Mouse (Mus musculus) skeletal muscle tissue, postnatal 0 days (tissue): ENCODE results near the gene Cep41. TPM values are rescaled to one million over a fixed set of nuclear protein-coding genes. Genes with fewer than 3 reads are reported as not detected.
A peak's percentile ranks its signal among the peaks of the same experiment; 100 is the strongest.

ENCODE experiments used
- microRNA counts: library from miRNA; unstranded; fragments of <30 nt; microRNA quantifications from one replicate; lab custom pipeline; 2015
- microRNA-seq, 2 experiments: library from miRNA; unstranded; fragments of <30 nt; microRNA quantifications; one replicate each; pipeline ENCODE4; 2016
- polyA plus RNA-seq: library from polyadenylated mRNA; unstranded; fragments of >200 nt; fragmentation: Nextera tagmentation; extraction: Ambion mirVana; gene quantifications from 2 replicates; pipeline ENCODE4 v1.2.1, GENCODE M21; 2015

The Cep41 gene
- 37.5 and 42.3 TPM in 2 replicates for polyA plus RNA-seq

DNA sequence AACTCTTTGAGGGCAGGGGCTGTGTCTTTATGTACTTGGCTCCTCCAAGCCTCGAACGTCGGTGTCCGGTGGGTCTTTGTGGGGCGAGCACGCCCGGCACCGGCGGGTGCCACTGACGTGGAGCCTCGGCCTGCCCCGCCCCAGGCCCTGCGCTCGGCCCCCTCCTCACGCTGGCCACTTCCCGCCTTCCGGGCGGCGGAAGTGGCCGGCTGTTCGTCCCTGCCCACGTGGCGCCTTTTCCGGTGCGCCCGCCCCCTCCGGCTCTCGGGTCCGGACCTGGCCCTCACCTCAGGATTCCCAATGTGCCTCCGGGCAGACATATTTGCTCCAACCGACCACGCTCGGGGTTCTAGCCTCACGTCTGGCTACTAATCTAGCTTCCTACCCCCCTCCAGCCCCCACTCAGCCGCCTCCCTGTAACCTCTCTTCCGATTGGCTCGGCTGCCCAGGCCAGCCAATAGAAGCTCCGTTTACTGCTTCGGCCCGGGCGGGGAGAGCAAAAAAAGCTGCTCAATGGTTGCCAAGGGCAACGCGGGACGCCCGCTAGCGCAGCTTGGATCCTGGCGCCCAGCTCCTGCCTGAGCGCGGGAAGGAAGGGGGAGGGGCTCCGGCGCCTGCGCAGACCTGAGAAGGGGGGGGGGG, at the start of gene Cep41:
Cep41 (minus strand) TSS at position 400 of the 642 bp plus-strand sequence.

DNA sequence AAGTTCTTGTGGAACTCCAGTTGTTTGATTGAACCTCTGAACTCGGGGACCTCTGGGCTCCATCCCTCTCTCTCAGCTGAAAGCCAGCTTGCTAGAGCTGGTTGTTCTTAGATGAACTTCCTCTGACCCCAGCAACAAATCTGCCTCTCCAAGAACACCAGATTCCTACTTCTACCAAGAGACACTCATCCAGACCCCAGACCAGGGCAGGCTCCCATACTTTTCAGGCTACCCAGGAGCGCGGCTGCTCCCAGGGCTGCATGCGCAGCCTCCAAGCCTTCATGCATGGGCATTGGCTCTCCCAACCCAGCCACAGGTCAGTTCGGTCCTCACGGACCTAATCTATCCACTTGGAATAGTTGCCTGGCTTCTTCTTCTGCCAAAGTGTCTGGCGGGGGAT, 29.8 kb upstream of the Cep41 start, which contains the start of gene Mest:
Mest (plus strand) TSS at position 217 of the 400 bp plus-strand sequence.

DNA sequence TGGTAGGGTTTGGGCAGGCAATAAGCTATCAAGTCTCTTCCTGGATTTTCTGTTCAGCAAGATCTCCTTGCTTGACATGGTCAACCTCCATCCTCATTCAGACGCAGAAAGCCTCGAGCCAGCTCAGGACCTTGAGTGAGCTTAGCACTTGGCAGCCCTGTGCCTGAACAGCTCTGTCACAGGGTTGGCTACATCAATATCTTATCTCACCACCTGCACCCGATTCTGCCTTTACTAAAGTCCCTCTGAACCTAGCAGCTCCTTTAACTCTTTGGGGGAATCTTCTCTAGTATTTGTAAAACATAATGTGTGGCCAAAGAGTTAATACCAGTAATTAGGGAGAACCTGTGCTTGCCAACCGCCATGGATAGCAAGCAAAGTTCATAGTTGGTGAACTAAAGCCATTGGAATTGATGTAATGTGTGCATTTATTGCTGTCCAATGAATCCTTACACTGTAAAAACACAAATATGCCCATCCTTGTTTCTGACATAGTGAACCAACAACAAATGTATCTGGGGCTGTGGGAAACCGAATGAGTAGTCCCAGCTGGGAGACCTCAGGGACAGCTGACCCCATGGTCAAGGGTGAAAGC, 54.8 kb downstream of the Cep41 start, which contains the start of gene Cpa1:
Cpa1 (plus strand) TSS at position 545 of the 595 bp plus-strand sequence.

GRCm38 (mm10) chr6:30610710-30611109, 82.8 kb downstream of the Cep41 start, which contains the start of gene Cpa5:
Cpa5 (plus strand) TSS chr6:30611010.

MicroRNA genes within 50 kb of the gene (microRNA counts, 519-probe panel; counts per million panel counts)
- microRNA mmu-miR-335-3p (lab: Ali Mortazavi, UCI) (2,992 counts per million, percentile 72 among the panel's probes with 10 or more counts), microRNA mmu-miR-335-5p (lab: Ali Mortazavi, UCI) (6,388 counts per million, percentile 93 among the panel's probes with 10 or more counts)

Small RNAs within 50 kb of the gene (microRNA-seq; reads per million reads assigned to microRNA genes)
- gene Mir335, result 43,852 to 49,860 reads per million in 2 experiments

Other genes starting within 250 kb of the Cep41 start
- 11.5 and 11.6 TPM in 2 replicates for gene Tmem209, start 184.0 kb downstream of the Cep41 start, polyA plus RNA-seq
- gene Ssmem1, start 183.9 kb downstream of the Cep41 start, polyA plus RNA-seq, result 0.17 TPM in 1 of 2 replicates, not detected in the other
- 5.4 and 6.1 TPM in 2 replicates for gene Cpa2, start 152.2 kb downstream of the Cep41 start, polyA plus RNA-seq
- gene Cpa4, start 125.4 kb downstream of the Cep41 start, polyA plus RNA-seq, result 1.2 and 3.9 TPM in 2 replicates
- 1.5 and 1.7 TPM in 2 replicates for gene Cpa5, start 82.7 kb downstream of the Cep41 start, polyA plus RNA-seq
- 0.89 and 1.1 TPM in 2 replicates for gene Cpa1, start 54.5 kb downstream of the Cep41 start, polyA plus RNA-seq
- gene Mest, start 29.8 kb upstream of the Cep41 start, polyA plus RNA-seq, result 855 and 1,001 TPM in 2 replicates
- gene Copg2, start 203.0 kb upstream of the Cep41 start, polyA plus RNA-seq, result 16.2 and 19.2 TPM in 2 replicates
- gene Tsga13, start 221.8 kb upstream of the Cep41 start, polyA plus RNA-seq, result 0.18 and 0.38 TPM in 2 replicates